Mouse (Mus musculus): Measurements from ENCODE around the gene Mrgprg.

Gene Mrgprg

GRCm38 (mm10) chr7:143755357-143756124 is 11.3 kb downstream of the Mrgprg start:
- DNase-seq (ENCODE audit: low spot score), result no peak

GRCm38 (mm10) chr7:143753990-143754715 is 12.6 kb downstream of the Mrgprg start:
- DNase-seq (ENCODE audit: low spot score), result peak; percentile 68

- no peak for DNase-seq (ENCODE audit: low spot score)
Observed at GRCm38 (mm10) chr7:143752606-143753005, 14.2 kb downstream of the Mrgprg start.

- no peak for DNase-seq (ENCODE audit: low spot score)
Observed at GRCm38 (mm10) chr7:143752056-143752455, 14.7 kb downstream of the Mrgprg start.

GRCm38 (mm10) chr7:143751380-143751779 is 15.4 kb downstream of the Mrgprg start:
- no peak for DNase-seq (ENCODE audit: low spot score)

GRCm38 (mm10) chr7:143749045-143749444 is 17.7 kb downstream of the Mrgprg start:
- DNase-seq (ENCODE audit: low spot score), result no peak

GRCm38 (mm10) chr7:143748041-143748868 is 18.5 kb downstream of the Mrgprg start:
- peak; percentile 90 for DNase-seq (ENCODE audit: low spot score)

GRCm38 (mm10) chr7:143740653-143741052 is 26.1 kb downstream of the Mrgprg start:
- DNase-seq (ENCODE audit: low spot score), result no peak

- DNase-seq (ENCODE audit: low spot score), result peak; percentile 93
Observed at GRCm38 (mm10) chr7:143739511-143740461, 27.0 kb downstream of the Mrgprg start.

GRCm38 (mm10) chr7:143738601-143739006 is 28.2 kb downstream of the Mrgprg start:
- DNase-seq (ENCODE audit: low spot score), result peak; percentile 42

GRCm38 (mm10) chr7:143738194-143738593 is 28.6 kb downstream of the Mrgprg start:
- peak; percentile 42 for DNase-seq (ENCODE audit: low spot score)

GRCm38 (mm10) chr7:143733746-143734145 is 33.0 kb downstream of the Mrgprg start:
- no peak for DNase-seq (ENCODE audit: low spot score)

- DNase-seq (ENCODE audit: low spot score), result peak; percentile 50
Observed at GRCm38 (mm10) chr7:143729886-143730285, 36.9 kb downstream of the Mrgprg start.

GRCm38 (mm10) chr7:143726396-143726795 is 40.4 kb downstream of the Mrgprg start:
- DNase-seq (ENCODE audit: low spot score), result no peak

- DNase-seq (ENCODE audit: low spot score), result peak; percentile 73
Observed at GRCm38 (mm10) chr7:143723841-143724240, 43.0 kb downstream of the Mrgprg start.

- DNase-seq (ENCODE audit: low spot score), result no peak
Observed at GRCm38 (mm10) chr7:143722646-143723045, 44.1 kb downstream of the Mrgprg start.

- DNase-seq (ENCODE audit: low spot score), result no peak
Observed at GRCm38 (mm10) chr7:143717811-143718210, 49.0 kb downstream of the Mrgprg start.

Data from urinary bladder, postnatal 14 days (tissue).